Mouse (Mus musculus) ES-Bruce4 (cell line): ENCODE results near the gene Cldn6.

Experiments
- CTCF ChIP-seq: IDR thresholded peaks from one replicate; pipeline ENCODE4 v1.8.1; 2011; ENCODE audit warnings: low read depth, low read length
- EP300 ChIP-seq: IDR thresholded peaks from 2 replicates; pipeline ENCODE4 v1.6.1; 2011; ENCODE audit warnings: low read depth, low read length; ENCODE audit not compliant: insufficient read depth

GRCm38 (mm10) chr17:23654001-23654400, 25.0 kb upstream of the Cldn6 start:
- TF ChIP-seq CTCF (no peak), EP300 (no peak)
